Mouse (Mus musculus) embryonic fibroblast, embryonic 13.5 days (primary cell): ENCODE data around the gene Zfp869.

Source experiments
- CTCF ChIP-seq: IDR thresholded peaks from 2 replicates; pipeline ENCODE4 v1.5.1; 2011; ENCODE audit warnings: mild to moderate bottlenecking, control low read depth, low read length, moderate library complexity, borderline replicate concordance; ENCODE audit not compliant: insufficient read depth
- POLR2A ChIP-seq: IDR thresholded peaks from 2 replicates; pipeline ENCODE4 v1.6.1; 2011; ENCODE audit warnings: low read depth, mild to moderate bottlenecking, control low read depth, low read length, moderate library complexity

- TF ChIP-seq CTCF (no peak), POLR2A (no peak)
Measured at GRCm38 (mm10) chr8:69741231-69741630, 30.7 kb upstream of the Zfp869 start.
